Mouse (Mus musculus): ENCODE measurements around the gene Fkbp10.

Gene Fkbp10

GRCm38 (mm10) chr11:100471352-100472196, 56.1 kb downstream of the Fkbp10 start:
- peak; percentile 29 for DNase-seq (ENCODE audit: low read depth, low spot score)

GRCm38 (mm10) chr11:100472197-100472934, 56.9 kb downstream of the Fkbp10 start, which contains the start of gene Klhl11:
Gene Klhl11 (minus strand): TSS chr11:100472741.
- DNase-seq (ENCODE audit: low read depth, low spot score), result peak; percentile 95

GRCm38 (mm10) chr11:100472935-100473295, 57.4 kb downstream of the Fkbp10 start:
- no peak for DNase-seq (ENCODE audit: low read depth, low spot score)
